21 mouse cellular contexts compared by ENCODE assay signal in the genomic region with DNA sequence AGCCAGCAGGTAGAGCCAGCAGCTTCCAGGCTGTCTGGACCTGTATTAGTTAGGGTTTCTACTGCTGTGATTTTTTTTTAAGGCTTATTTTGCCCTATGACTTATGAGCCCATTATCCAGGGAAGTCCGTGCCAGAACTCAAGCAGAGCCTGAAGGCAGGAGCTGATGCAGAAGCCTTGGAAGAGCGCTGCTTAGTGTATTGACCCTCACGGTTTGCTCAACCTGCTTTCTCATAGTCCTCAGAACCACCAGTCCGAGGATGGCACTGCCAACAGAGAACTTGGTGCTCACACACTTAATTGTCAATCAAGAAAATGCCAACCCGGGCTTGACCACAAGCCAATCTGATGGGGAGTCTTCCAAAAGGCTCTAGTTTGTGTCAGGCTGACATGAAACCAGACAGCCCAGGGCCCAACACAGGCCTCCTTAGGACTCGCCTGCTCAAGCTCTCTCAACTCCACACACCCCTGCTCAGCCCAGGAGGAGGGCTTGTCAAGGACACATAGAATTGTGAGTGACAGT. TPM values are rescaled to one million over a fixed set of nuclear protein-coding genes. Genes with fewer than 3 reads are reported as not detected.
DNase-seq lines count a peak whose midpoint lies in the region; ATAC-seq and TF ChIP-seq lines count a peak whose summit lies in the region.
"Had no signal": no experiment of that assay in that cellular context is flagged by ENCODE, and none has a peak within 500 bp of the region (broad histone marks: within the 10 kb centered on the region; RNA-seq: fewer than 3 reads in every experiment).

No protein-coding gene starts in this region.

- H3K4me2 ChIP-seq in midbrain, embryonic 11.5 days = no peak overlapping the region
- H3K4me2 ChIP-seq in midbrain, postnatal 0 days (ENCODE audit: low read depth, low read length, poor library complexity, severe bottlenecking) = no peak overlapping the region
- H3K4me2 ChIP-seq: embryonic facial prominence, embryonic 13.5 days; forebrain, embryonic 13.5 days; heart, embryonic 12.5 days; hindbrain, embryonic 12.5 days had no signal

- H3K4me1 ChIP-seq in midbrain, embryonic 11.5 days (ENCODE audit: control insufficient read depth, insufficient read depth, low read length) = peaks cover 13% of the 10 kb centered on the region
- no peaks in the 10 kb centered on the region for H3K4me1 ChIP-seq in midbrain, postnatal 0 days (ENCODE audit: insufficient read depth, low read length)

- peaks cover 5% of the 10 kb centered on the region for H3K27me3 ChIP-seq in midbrain, embryonic 11.5 days (ENCODE audit: control insufficient read depth, insufficient read depth, low read length)
- H3K27me3 ChIP-seq in midbrain, postnatal 0 days (ENCODE audit: insufficient read depth, low read length) = peaks cover 7% of the 10 kb centered on the region
- H3K27me3 ChIP-seq: heart, embryonic 12.5 days had no signal

- 82% methylated on average over 6 of the region's 6 CpGs for WGBS in midbrain, embryonic 11.5 days
- 84% methylated on average over 6 of the region's 6 CpGs for WGBS in midbrain, postnatal 0 days

- H3K27ac ChIP-seq in gastrocnemius, adult 2 months = 0 out of 2 replicates have a peak overlapping the region, but pooled peaks have one; percentile 0
- no peak overlapping the region for H3K27ac ChIP-seq in midbrain, embryonic 11.5 days (ENCODE audit: low read depth, low read length)
- H3K27ac ChIP-seq in midbrain, postnatal 0 days (ENCODE audit: low read depth, low read length) = no peak overlapping the region
- H3K27ac ChIP-seq: embryonic facial prominence, embryonic 13.5 days; forebrain, embryonic 13.5 days; hindbrain, embryonic 12.5 days had no signal

- H3K4me3 ChIP-seq in gastrocnemius, adult 2 months = no peak overlapping the region
- no peak overlapping the region for H3K4me3 ChIP-seq in midbrain, embryonic 11.5 days (ENCODE audit: low read depth, low read length)
- no peak overlapping the region for H3K4me3 ChIP-seq in midbrain, postnatal 0 days (ENCODE audit: low read depth, low read length)
- H3K4me3 ChIP-seq: embryonic facial prominence, embryonic 13.5 days; forebrain, embryonic 13.5 days; heart, embryonic 12.5 days; hindbrain, embryonic 12.5 days had no signal

- intact Hi-C loops in gastrocnemius, adult 2 months (cut with DNase I) = no loop called here

- TF ChIP-seq CTCF in gastrocnemius, adult 2 months (IDR thresholded peaks at IDR 0.05) = no peak
- no peak for TF ChIP-seq CTCF in midbrain, postnatal 0 days (IDR thresholded peaks at IDR 0.05)

- no peak overlapping the region for H3K9ac ChIP-seq in midbrain, embryonic 11.5 days (ENCODE audit: low read length)
- no peak overlapping the region for H3K9ac ChIP-seq in midbrain, postnatal 0 days (replicated peaks; ENCODE audit: low read length, poor library complexity, severe bottlenecking)
- H3K9ac ChIP-seq: embryonic facial prominence, embryonic 13.5 days; forebrain, embryonic 13.5 days; forebrain, postnatal 0 days; heart, embryonic 12.5 days; hindbrain, embryonic 12.5 days had no signal

- H3K9me3 ChIP-seq in midbrain, embryonic 11.5 days (ENCODE audit: control insufficient read depth, low read length) = no peaks in the 10 kb centered on the region
- H3K9me3 ChIP-seq in midbrain, postnatal 0 days (ENCODE audit: low read length) = no peaks in the 10 kb centered on the region
- H3K9me3 ChIP-seq: embryonic facial prominence, embryonic 13.5 days; forebrain, embryonic 13.5 days; heart, embryonic 12.5 days; hindbrain, embryonic 12.5 days had no signal

- ATAC-seq in midbrain, embryonic 11.5 days (ENCODE audit: low FRiP score) = no peak
- no peak for ATAC-seq in midbrain, postnatal 0 days (ENCODE audit: low FRiP score)
- ATAC-seq: forebrain, embryonic 13.5 days; forebrain, postnatal 0 days; hindbrain, embryonic 16.5 days; inflammation-experienced regulatory T-cells, adult 6 months had no signal

- DNase-seq in gastrocnemius, adult 2 months = no peak
- no peak for DNase-seq in gastrocnemius, adult 18-20 months (ENCODE audit: low spot score)
- peak; percentile 71 for DNase-seq in midbrain, embryonic 11.5 days (ENCODE audit: low spot score, missing footprints)
- DNase-seq in midbrain, postnatal 0 days (ENCODE audit: low spot score) = no peak
- DNase-seq in NIH3T3 (ENCODE audit: low read depth) = peak; percentile 31
- no peak for DNase-seq in urinary bladder, adult 2 months (ENCODE audit: low spot score)
- DNase-seq in left cerebral cortex, adult 18-20 months (ENCODE audit: low spot score in 2 of 2) = no peak
- DNase-seq: adrenal gland, adult 8-10 months; adrenal gland, postnatal 36 days; cerebellum, adult 2 months; cerebellum, postnatal 25 days; forebrain, postnatal 0 days; gastrocnemius, postnatal 36 days; heart, adult 18-20 months; heart, postnatal 4 days had no signal

- H3K36me3 ChIP-seq in midbrain, embryonic 11.5 days (ENCODE audit: control insufficient read depth, insufficient read depth, low read length) = no peaks in the 10 kb centered on the region
- no peaks in the 10 kb centered on the region for H3K36me3 ChIP-seq in midbrain, postnatal 0 days (ENCODE audit: insufficient read depth, low read length)
- H3K36me3 ChIP-seq: embryonic facial prominence, embryonic 13.5 days; heart, embryonic 12.5 days; hindbrain, embryonic 12.5 days had no signal

RNA-seq across cellular contexts. Expression of gene Bik, which starts 5.7 kb away (rescaled TPM):
- total RNA-seq in gastrocnemius, adult 2 months (2021) = 1 to 10 TPM in 1 of 2 experiments, under 1 TPM in 1; 0.50 to 1.2 TPM
- 1 to 10 TPM in 1 of 2 experiments, under 1 TPM in 1; 0.91 to 1.4 TPM for total RNA-seq in gastrocnemius, adult 18-20 months (2021)
- polyA plus RNA-seq in midbrain, embryonic 11.5 days (2014; fragmentation: Nextera tagmentation; extraction: Ambion mirVana) = 2.3 and 2.8 TPM in 2 replicates
- 0.27 TPM in 1 of 2 replicates, not detected in the other for total RNA-seq in midbrain, postnatal 0 days (2014; rRNA removed)
- 0.33 and 0.37 TPM in 2 replicates for polyA plus RNA-seq in midbrain, postnatal 0 days (2015; fragmentation: Nextera tagmentation; extraction: Ambion mirVana)
- polyA plus RNA-seq in urinary bladder, adult 2 months (2012; rRNA removed) = 20.2 and 22.4 TPM in 2 replicates
- total RNA-seq in left cerebral cortex, adult 18-20 months (2021) = not detected
- total RNA-seq: forebrain, postnatal 0 days had no signal

RNA-seq across cellular contexts. Expression of gene Ttll1, which starts 10.2 kb away (rescaled TPM):
- total RNA-seq in gastrocnemius, adult 2 months (2021) = 1 to 10 TPM; 2.5 to 3.8 TPM
- total RNA-seq in gastrocnemius, adult 18-20 months (2021) = 1 to 10 TPM; 3.5 to 4.3 TPM
- 32.2 and 34.6 TPM in 2 replicates for polyA plus RNA-seq in midbrain, embryonic 11.5 days (2014; fragmentation: Nextera tagmentation; extraction: Ambion mirVana)
- total RNA-seq in midbrain, postnatal 0 days (2014; rRNA removed) = 57.8 and 60.7 TPM in 2 replicates
- polyA plus RNA-seq in midbrain, postnatal 0 days (2015; fragmentation: Nextera tagmentation; extraction: Ambion mirVana) = 119 and 123 TPM in 2 replicates
- 15.1 and 23.2 TPM in 2 replicates for polyA plus RNA-seq in urinary bladder, adult 2 months (2012; rRNA removed)
- 10 to 100 TPM; 53.3 to 53.9 TPM for total RNA-seq in left cerebral cortex, adult 18-20 months (2021)

RNA-seq across cellular contexts. Expression of gene Tspo, which starts 42.5 kb away (rescaled TPM):
- total RNA-seq in gastrocnemius, adult 2 months (2021) = 10 to 100 TPM; 22.2 to 22.7 TPM
- total RNA-seq in gastrocnemius, adult 18-20 months (2021) = 10 to 100 TPM; 19.6 to 26.8 TPM
- 25.0 and 27.8 TPM in 2 replicates for polyA plus RNA-seq in midbrain, embryonic 11.5 days (2014; fragmentation: Nextera tagmentation; extraction: Ambion mirVana)
- 5.5 and 8.0 TPM in 2 replicates for total RNA-seq in midbrain, postnatal 0 days (2014; rRNA removed)
- polyA plus RNA-seq in midbrain, postnatal 0 days (2015; fragmentation: Nextera tagmentation; extraction: Ambion mirVana) = 8.4 and 11.3 TPM in 2 replicates
- polyA plus RNA-seq in urinary bladder, adult 2 months (2012; rRNA removed) = 214 and 260 TPM in 2 replicates
- total RNA-seq in left cerebral cortex, adult 18-20 months (2021) = 10 to 100 TPM in 1 of 2 experiments, 1 to 10 TPM in 1; 7.9 to 10.6 TPM

RNA-seq across cellular contexts. Expression of gene Mcat, which starts 42.7 kb away (rescaled TPM):
- 10 to 100 TPM; 18.6 to 23.8 TPM for total RNA-seq in gastrocnemius, adult 2 months (2021)
- total RNA-seq in gastrocnemius, adult 18-20 months (2021) = 10 to 100 TPM; 20.4 to 22.1 TPM
- polyA plus RNA-seq in midbrain, embryonic 11.5 days (2014; fragmentation: Nextera tagmentation; extraction: Ambion mirVana) = 36.6 and 39.1 TPM in 2 replicates
- 43.9 and 44.4 TPM in 2 replicates for total RNA-seq in midbrain, postnatal 0 days (2014; rRNA removed)
- 34.6 and 35.9 TPM in 2 replicates for polyA plus RNA-seq in midbrain, postnatal 0 days (2015; fragmentation: Nextera tagmentation; extraction: Ambion mirVana)
- 22.5 and 23.5 TPM in 2 replicates for polyA plus RNA-seq in urinary bladder, adult 2 months (2012; rRNA removed)
- 10 to 100 TPM; 17.9 to 26.0 TPM for total RNA-seq in left cerebral cortex, adult 18-20 months (2021)

RNA-seq across cellular contexts. Expression of gene Pacsin2, which starts 56.5 kb away (rescaled TPM):
- total RNA-seq in gastrocnemius, adult 2 months (2021) = 10 to 100 TPM; 43.7 to 70.1 TPM
- 10 to 100 TPM; 49.4 to 75.6 TPM for total RNA-seq in gastrocnemius, adult 18-20 months (2021)
- 36.3 and 36.5 TPM in 2 replicates for polyA plus RNA-seq in midbrain, embryonic 11.5 days (2014; fragmentation: Nextera tagmentation; extraction: Ambion mirVana)
- 14.6 and 21.3 TPM in 2 replicates for total RNA-seq in midbrain, postnatal 0 days (2014; rRNA removed)
- 16.2 and 16.7 TPM in 2 replicates for polyA plus RNA-seq in midbrain, postnatal 0 days (2015; fragmentation: Nextera tagmentation; extraction: Ambion mirVana)
- 71.5 and 88.1 TPM in 2 replicates for polyA plus RNA-seq in urinary bladder, adult 2 months (2012; rRNA removed)
- 100 to 1,000 TPM; 105 to 116 TPM for total RNA-seq in left cerebral cortex, adult 18-20 months (2021)

Comparison
In these comparisons a context has a peak if more than half of its experiments do, and no peak if none do; other contexts are left out.
1. DNase-seq: peak in midbrain, embryonic 11.5 days (single experiment) and NIH3T3 (single experiment); none in gastrocnemius, adult 2 months (single experiment), gastrocnemius, adult 18-20 months (single experiment), midbrain, postnatal 0 days (single experiment), urinary bladder, adult 2 months (single experiment) and left cerebral cortex, adult 18-20 months (0 of 2).
2. RNA of gene Ttll1, which starts 10.2 kb away (total RNA-seq): 57.8 to 60.7 TPM in midbrain, postnatal 0 days and 53.3 to 53.9 TPM in left cerebral cortex, adult 18-20 months; 3.5 to 4.3 TPM in gastrocnemius, adult 18-20 months and 2.5 to 3.8 TPM in gastrocnemius, adult 2 months; every median in the first group is over 10 times any median in the second.